Mouse (Mus musculus): ENCODE measurements around the gene Kcnip1. TPM values are rescaled to one million over a fixed set of nuclear protein-coding genes. Genes with fewer than 3 reads are reported as not detected.

The Kcnip1 gene
- total RNA-seq, 2 experiments from 2014 or later = 20.4 to 21.2 TPM

- no peak for DNase-seq (ENCODE audit: low spot score in 2 of 2)
- H3K27ac ChIP-seq = no peak overlapping the region
- H3K4me3 ChIP-seq = no peak overlapping the region
- no peak for TF ChIP-seq CTCF (conservative IDR thresholded peaks at IDR 0.05)
These were observed 322.6 kb downstream of the Kcnip1 start for GRCm38 (mm10) chr11:33670105-33670965.

- no peak overlapping the region for H3K27ac ChIP-seq
- H3K4me3 ChIP-seq = no peak overlapping the region
- no peak for TF ChIP-seq CTCF (conservative IDR thresholded peaks at IDR 0.05)
These were observed 324.6 kb downstream of the Kcnip1 start for GRCm38 (mm10) chr11:33668376-33668775.

GRCm38 (mm10) chr11:33663599-33663998 is 329.4 kb downstream of the Kcnip1 start:
- Histone ChIP-seq H3K27ac (no peak overlapping the region), H3K4me3 (no peak overlapping the region)
- DNase-seq (ENCODE audit: low spot score in 2 of 2) = no peak
- no peak for TF ChIP-seq CTCF (conservative IDR thresholded peaks at IDR 0.05)

More at GRCm38 (mm10) chr11:33668376-33668775, 324.6 kb downstream of the Kcnip1 start:
- no peak for DNase-seq (ENCODE audit: low spot score in 2 of 2)

DNA sequence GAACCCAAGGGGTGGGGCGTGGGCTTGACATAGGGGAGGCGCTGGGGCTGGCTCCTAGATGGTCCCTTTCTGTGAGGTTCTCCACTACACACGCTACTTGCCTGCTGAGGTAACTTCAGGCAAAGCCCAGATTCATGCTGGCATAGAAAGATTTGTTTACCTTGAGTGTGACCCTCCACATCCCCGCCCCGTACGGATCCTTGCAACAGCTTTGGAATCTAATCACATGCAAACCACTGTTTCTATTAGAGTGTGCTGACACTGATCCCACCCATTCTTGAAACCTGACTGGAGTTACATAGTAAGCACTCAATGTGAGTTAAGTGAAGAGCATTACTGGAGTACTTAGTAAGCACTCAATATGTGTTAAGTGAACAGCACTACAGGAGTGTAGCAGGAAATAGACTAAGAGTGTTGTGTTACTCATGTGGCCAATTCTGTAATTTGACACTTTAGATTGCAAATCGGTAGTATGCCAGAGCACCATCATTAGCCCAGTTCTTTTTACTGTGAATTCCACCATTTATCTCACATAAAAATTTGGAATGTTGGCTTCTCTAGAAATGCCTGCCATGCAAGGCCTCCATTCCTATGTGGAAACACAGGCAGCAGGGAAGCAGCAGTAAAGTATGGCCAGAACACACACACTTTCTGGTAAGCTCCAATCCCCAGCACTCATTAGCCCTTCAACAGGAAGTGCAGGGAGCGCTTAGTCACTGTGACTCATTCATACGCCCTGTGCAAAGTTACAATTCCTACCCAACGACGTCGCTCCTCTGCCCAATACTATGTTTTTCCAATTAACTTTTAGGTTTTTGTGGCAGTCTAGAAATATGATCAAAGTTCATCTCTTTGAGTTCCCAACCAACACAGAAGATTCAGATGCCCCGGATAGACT is 332.7 kb downstream of the Kcnip1 start:
- TF ChIP-seq CTCF (conservative IDR thresholded peaks at IDR 0.05) = no peak
- no peak for DNase-seq (ENCODE audit: low spot score in 2 of 2)
- Histone ChIP-seq H3K27ac (no peak overlapping the region), H3K4me3 (no peak overlapping the region)

DNA sequence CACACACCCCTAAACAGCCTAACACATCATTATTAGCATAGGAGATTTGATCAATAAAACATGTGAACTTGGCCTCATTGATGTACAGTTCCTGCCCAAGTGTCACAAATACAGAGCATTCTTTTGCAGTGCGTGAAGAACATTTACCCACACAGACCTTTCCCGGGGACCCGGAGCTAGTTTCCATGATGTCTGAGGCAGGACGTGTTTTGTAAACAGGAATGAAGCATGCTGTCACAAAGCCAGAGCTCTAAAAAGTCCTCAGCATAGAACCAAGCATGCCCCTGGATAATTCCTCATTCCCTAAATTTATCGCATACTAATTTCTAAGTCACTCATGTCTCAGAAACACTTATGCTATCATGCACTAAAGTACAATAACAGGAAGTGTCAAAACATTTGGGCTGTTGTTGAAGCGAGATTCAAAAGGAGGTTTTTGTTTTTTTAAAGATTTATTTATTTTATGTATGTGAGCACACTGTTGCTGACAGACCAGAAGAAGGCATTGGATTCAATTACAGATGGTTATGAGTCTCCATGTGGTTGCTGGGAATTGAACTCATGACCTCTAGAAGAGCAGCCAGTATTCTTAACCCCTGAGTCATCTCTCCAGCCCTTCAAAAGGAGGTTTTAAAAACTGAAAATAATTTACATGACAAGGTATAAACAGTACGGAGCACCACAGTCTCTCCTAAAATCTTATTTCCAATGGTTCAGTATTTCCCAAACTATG is 336.9 kb downstream of the Kcnip1 start:
- DNase-seq (ENCODE audit: low spot score in 2 of 2) = no peak
- H3K27ac ChIP-seq = no peak overlapping the region
- no peak overlapping the region for H3K4me3 ChIP-seq
- TF ChIP-seq CTCF (conservative IDR thresholded peaks at IDR 0.05) = no peak

GRCm38 (mm10) chr11:33655221-33655620 is 337.7 kb downstream of the Kcnip1 start:
- Histone ChIP-seq H3K4me3 (no peak overlapping the region), H3K27ac (no peak overlapping the region)
- TF ChIP-seq CTCF (conservative IDR thresholded peaks at IDR 0.05) = no peak
- DNase-seq (ENCODE audit: low spot score in 2 of 2) = no peak

DNA sequence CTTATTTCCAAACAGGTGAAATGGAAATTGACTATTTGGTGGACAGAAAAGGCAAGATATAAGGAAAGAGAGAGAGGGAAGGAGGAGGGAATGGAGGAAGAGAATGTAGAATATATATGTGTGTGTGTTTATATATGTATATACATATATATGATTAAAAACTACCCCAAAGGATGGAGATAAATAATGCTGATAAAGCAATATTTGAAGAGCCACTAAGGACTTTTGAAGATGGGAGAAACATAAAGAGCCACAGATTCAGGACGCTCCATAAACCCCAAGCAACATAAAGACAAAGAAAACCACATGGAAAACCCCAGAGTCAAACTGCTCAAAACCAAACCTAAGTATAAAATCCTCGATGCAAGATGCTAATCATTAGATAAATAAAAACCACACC is 338.5 kb downstream of the Kcnip1 start:
- no peak for DNase-seq (ENCODE audit: low spot score in 2 of 2)
- Histone ChIP-seq H3K4me3 (no peak overlapping the region), H3K27ac (no peak overlapping the region)
- no peak for TF ChIP-seq CTCF (conservative IDR thresholded peaks at IDR 0.05)

DNA sequence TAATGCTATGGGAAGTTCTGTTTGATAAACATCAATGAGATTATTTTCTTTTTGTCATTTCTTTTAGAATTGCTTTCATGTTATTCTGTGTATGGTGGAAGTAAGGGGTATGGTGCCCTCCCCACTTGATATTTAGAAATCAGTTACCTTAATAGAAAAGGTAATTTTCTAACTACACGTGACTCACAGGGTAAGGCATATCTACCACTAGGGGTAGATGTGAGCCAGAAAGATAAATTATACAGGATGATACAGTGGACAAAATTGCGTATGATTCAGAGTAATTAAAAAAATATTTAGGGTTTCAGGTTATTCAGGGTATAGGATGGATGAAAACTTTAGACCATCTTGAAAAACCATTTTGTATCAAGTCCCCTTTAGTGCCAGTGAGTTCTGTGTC is 343.6 kb downstream of the Kcnip1 start:
- no peak for DNase-seq (ENCODE audit: low spot score in 2 of 2)
- Histone ChIP-seq H3K4me3 (no peak overlapping the region), H3K27ac (no peak overlapping the region)
- TF ChIP-seq CTCF (conservative IDR thresholded peaks at IDR 0.05) = peak; percentile 66

- no peak for TF ChIP-seq CTCF (conservative IDR thresholded peaks at IDR 0.05)
- Histone ChIP-seq H3K4me3 (no peak overlapping the region), H3K27ac (no peak overlapping the region)
- no peak for DNase-seq (ENCODE audit: low spot score in 2 of 2)
These were observed 355.8 kb downstream of the Kcnip1 start for GRCm38 (mm10) chr11:33637107-33637506.

DNA sequence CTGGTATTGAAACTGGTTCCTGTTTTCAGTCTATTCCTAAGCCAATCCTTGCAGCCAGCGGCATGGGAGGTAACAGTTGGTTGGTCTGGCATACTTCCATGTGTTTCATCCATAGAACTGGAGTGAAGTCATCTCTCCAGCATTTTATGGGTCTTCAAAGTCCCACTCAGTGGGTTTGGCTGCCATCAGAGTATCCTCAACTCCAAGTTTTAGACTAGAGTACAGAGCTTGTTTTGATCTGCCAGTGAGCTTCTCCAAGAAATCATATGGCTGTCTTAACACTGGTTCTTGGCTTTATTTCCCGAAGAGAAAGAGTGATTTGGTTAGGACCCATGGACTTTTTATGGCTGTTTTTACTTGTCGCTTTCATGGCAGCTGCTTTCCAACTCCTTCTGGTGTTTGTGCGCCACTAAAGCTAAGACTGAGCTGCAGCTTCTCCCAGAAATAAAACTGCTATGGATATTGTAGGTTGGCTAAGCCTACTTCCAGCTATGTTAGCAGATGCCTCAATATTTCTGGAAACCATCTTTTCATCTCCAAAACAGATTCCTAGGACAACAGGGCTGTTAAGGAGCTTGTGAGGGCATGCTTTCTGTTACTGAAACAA is 365.7 kb downstream of the Kcnip1 start:
- Histone ChIP-seq H3K27ac (no peak overlapping the region), H3K4me3 (no peak overlapping the region)
- DNase-seq (ENCODE audit: low spot score in 2 of 2) = peak in 1 of 2 experiments; percentile 13
- no peak for TF ChIP-seq CTCF (conservative IDR thresholded peaks at IDR 0.05)

DNA sequence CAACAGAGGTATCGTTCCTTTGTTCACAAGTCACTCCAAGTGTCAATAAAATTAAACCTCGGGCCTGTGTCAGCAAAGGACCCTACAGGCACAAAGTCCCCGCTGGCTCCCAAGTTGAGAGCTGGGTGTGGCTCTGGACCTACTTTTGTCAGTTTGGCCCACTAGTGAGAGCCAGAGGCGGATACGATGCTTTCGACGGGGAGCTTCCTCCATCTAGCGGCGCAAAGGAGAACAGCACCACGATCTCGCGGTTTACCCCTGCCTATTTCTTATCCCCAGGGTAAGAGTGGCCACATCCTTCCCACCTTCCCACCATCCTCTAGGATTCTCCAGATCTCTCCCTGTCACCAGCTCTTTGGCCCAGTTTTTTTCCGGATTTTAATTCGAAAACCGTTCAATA is 378.7 kb downstream of the Kcnip1 start:
- no peak overlapping the region for H3K4me3 ChIP-seq
- peak; percentile 98 for TF ChIP-seq CTCF (conservative IDR thresholded peaks at IDR 0.05)
- peak; percentile 60 to 80 for DNase-seq (ENCODE audit: low spot score in 2 of 2)
- H3K27ac ChIP-seq = no peak overlapping the region

GRCm38 (mm10) chr11:33607784-33608183 is 385.2 kb downstream of the Kcnip1 start:
- Histone ChIP-seq H3K4me3 (no peak overlapping the region), H3K27ac (no peak overlapping the region)
- DNase-seq (ENCODE audit: low spot score in 2 of 2) = no peak
- no peak for TF ChIP-seq CTCF (conservative IDR thresholded peaks at IDR 0.05)

All from layer of hippocampus, adult 2 months (tissue).